Mouse (Mus musculus) spleen, adult 18-20 months (tissue): ENCODE data around the gene Irgq.
A peak's percentile ranks its signal among the peaks of the same experiment; 100 is the strongest.
"Not testable (repeated sequence)": the region's sequence is repeated elsewhere in the genome, so short reads cannot be mapped to it uniquely, and the experiment has no call there.

Experiments
- DNase-seq, 2 experiments: peaks; one replicate each; pipeline ENCODE4 v3.0.0; 2022; ENCODE audit warnings: mixed read lengths in 2 of 2

Gene Irgq

DNA sequence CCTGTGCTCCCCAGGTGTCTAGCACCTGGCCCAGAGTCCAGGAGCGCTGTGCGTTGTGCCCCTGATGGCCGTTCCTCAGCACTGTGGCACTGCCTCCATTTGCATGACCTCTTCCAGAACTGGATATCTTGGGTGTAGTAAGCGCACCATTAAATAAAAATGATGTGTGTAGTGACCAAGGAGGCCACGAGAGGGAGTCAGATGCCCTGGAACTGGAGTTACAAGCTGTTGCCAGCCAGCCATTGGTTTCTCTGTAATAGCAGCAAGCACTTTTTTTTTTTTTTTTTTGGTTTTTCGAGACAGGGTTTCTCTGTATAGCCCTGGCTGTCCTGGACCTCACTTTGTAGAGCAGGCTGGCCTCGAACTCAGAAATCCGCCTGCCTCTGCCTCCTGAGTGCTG lies 14.2 kb upstream of the Irgq start:
- DNase-seq = not testable (repeated sequence)

- DNase-seq = no peak
These were observed 13.4 kb upstream of the Irgq start for GRCm38 (mm10) chr7:24517077-24517476.

GRCm38 (mm10) chr7:24517654-24518053 lies 12.8 kb upstream of the Irgq start:
- no peak for DNase-seq

GRCm38 (mm10) chr7:24519130-24519529 lies 11.4 kb upstream of the Irgq start:
- DNase-seq = no peak

- DNase-seq = not testable (repeated sequence)
These were observed 10.4 kb upstream of the Irgq start for GRCm38 (mm10) chr7:24520054-24520453.

- DNase-seq = no peak
These were observed 7.7 kb upstream of the Irgq start for GRCm38 (mm10) chr7:24522805-24523204.

GRCm38 (mm10) chr7:24523723-24524122 lies 6.8 kb upstream of the Irgq start:
- no peak for DNase-seq

- no peak for DNase-seq
These were observed 5.5 kb upstream of the Irgq start for GRCm38 (mm10) chr7:24524978-24525377.

DNA sequence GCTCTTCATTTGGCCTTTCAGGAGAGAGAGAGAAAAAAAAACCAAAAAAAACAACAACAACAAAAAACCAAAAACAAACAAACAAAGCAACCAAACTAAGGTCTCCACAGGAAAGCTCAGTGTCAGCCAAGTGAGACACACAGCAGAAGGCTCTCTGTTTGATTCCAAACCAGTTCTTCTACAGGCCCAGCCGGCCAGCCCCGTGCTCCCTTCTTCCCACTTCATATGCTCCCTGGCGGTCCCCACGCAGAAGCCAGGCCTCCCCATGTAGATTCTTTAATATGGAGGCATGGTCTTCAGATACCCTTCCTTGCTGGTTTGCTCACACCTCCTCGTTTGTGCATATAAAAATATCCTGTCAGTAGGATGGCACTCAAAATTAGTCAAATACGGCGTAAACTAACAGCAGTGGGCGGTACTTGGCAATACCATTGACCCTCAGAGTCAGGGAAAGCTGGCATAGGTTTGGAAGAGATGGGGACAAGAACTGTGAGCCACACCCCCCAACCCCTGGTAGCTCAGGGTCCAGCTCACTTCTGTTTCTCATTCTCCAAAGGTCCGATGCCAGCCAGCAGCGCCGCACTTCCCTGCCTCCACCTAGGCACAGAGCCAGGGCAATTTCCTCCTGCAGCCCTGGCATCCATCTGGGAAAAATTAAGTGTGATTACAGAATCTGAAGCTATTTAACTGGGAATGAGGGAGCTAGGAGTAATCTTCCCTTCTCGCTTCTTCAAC lies 4.6 kb upstream of the Irgq start:
- no peak for DNase-seq

GRCm38 (mm10) chr7:24528861-24529260 lies 1.6 kb upstream of the Irgq start:
- DNase-seq = no peak

DNA sequence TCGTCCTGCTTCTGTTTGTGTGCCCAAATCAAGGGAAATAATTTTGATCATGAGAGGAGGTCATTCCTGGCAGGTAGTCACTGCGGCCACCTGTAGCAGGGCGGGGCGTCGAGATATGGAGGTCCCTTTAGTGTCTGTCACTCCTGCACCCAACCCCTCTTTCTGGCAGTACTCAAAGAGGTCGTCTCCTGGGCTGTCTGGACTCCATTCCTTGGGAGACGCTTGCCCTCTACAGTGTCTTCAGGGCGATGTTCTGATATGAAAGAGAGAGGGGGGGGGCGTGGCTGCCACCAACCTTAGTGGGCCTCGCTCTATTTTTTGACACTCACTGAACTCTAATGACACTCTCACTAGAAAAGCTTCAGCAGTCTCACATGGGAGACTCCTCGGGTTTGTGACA lies 909 bp upstream of the Irgq start:
- no peak for DNase-seq

DNA sequence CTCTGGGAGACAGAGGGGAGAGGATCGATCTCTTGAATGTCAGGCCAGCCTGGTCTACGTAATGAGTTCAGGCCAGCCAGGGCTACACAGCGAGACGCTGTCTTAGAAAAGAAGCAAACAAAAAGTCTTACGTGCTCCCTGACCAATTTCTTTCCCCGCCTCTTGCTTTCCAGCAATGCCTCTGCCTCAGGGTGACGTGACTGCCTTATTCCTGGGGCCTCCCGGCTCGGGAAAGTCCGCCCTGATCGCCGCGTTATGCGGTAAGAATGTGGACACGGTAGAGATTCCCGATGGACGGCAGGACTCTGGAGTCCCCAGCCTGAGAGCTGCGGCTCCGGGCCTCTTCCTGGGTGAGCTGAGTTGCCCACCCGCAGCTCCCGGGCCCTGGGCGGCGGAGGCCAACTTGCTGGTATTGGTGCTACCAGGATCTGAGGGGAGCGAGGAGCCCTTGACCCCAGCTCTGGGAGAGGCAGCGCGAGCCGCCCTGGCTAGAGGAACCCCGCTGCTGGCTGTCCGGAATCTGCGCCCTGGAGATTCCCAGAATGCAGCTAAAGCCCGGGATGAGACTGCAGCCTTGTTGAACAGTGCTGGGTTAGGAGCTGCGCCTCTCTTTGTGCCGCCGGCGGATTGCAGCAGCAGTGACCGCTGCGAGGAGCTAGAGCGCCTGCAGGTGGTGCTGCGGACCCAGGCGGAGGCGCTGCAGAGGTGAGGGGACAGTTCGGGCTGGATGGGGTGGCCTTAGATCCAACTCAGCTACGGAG lies 902 bp downstream of the Irgq start:
- peak; percentile 59 to 76 for DNase-seq

- DNase-seq = no peak
These were observed 2.6 kb downstream of the Irgq start for GRCm38 (mm10) chr7:24533031-24533571.

GRCm38 (mm10) chr7:24533806-24534205 lies 3.3 kb downstream of the Irgq start:
- no peak for DNase-seq

DNA sequence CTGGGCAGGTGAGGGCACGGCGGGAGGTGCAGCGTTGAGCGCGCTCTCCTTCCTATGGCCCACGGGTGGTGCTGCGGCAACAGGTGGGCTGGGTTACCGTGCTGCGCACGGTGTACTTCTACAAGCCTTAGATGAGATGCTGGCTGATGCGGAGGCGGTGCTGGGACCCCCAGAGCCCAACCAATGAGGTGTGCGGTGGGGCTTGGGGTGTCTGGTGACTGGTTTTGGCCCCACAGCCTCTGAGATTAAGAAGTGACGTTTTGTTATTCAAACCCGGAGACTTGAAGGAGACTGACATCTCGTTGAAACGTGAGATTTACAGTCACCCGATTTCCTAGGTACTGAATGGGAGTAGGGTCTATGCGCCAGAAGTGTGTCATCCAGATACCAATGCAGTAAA lies 3.8 kb downstream of the Irgq start:
- no peak for DNase-seq

GRCm38 (mm10) chr7:24537081-24537480 lies 6.6 kb downstream of the Irgq start:
- no peak for DNase-seq

DNA sequence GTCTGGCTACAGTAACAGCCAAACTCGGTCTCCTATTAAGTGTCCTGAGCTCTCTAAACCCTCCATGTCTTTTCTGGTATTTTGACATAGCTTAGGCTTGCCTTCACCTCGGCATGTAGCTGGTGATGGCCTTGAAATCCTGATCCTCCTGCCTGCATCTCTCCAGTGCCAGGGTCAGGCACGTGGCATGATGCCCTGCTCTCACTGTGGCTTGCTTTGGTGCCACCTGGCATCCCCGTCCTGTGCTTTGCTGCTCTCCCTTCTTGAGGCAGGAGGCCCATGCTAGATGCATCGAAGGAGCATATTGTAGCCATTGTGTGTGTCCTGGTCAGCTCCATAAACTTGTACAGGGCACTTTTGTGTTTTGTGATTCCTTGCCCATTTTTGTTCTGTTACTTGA lies 7.1 kb downstream of the Irgq start:
- no peak for DNase-seq

GRCm38 (mm10) chr7:24538154-24538553 lies 7.7 kb downstream of the Irgq start:
- DNase-seq = no peak

DNA sequence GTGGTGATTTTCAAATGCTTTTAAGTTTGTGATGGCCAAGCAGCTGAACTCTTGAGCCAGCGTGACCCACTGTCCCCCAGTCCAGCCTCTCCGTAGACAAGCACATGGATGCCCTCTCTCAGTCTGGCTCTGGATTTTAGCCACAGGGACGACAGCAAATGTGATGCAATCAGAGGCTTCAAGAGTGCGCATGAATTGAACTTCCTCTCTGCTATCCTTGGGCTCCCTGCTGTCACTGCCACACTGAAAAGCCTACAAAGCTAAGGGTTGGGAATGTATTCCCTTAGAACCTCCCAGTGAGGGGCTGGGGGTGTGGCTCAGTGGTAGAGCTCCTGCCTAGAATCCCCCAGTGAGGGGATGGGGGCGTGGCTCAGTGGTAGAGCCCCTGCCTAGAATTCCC lies 8.2 kb downstream of the Irgq start:
- DNase-seq = no peak

GRCm38 (mm10) chr7:24539686-24540085 lies 9.2 kb downstream of the Irgq start:
- no peak for DNase-seq

DNA sequence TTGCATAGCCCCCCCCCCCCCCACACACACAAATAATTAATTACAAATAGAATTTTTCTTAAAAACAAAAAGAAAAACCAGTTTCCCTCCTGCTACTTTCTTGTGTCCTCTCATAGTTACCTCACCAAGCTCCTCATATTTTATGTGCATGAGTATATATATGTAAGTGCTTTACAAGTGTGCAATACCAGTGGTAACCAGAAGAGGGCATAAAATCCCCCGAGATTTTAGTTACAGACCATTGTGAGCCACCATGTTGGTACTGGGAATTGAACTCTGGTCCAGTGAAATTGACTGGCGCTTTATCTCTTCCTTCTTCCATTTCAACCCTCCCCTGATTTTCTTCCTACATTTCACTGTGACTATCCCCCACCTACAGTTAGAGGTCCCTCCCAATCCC lies 14.0 kb downstream of the Irgq start:
- no peak for DNase-seq

DNA sequence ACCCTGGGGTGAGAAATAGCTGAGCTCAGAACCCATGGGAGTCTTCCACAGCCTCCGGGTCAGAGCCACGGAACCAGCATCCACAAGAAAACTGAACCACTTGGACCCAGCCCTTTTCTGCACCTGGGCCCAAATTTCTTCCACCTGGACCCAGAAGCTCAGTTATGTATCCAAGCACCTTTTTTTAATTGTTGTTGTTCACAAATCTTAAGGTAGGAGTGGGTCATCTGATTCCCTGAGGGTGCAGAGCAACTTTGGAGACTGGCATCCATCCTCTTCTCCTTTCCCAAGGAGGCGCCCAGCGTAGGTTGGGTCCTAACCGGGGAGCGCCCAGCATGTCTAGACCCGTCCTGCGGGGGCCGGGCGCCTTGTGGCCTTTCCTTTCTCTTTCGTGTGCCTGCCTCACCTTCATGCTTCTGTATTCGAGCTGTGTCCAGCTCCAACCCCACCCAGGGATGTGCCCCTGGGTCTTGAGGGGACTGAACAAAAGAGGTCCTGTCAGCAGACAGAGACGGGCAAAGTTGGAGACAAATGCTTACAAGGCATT lies 15.7 kb downstream of the Irgq start, which contains the start of the genes Pinlyp and Xrcc1:
TSS of gene Pinlyp (minus strand) at position 51 of the 547 bp plus-strand sequence.
TSS of gene Xrcc1 (plus strand) at position 222 of the 547 bp plus-strand sequence.
- DNase-seq = peak in 1 of 2 experiments; percentile 36

GRCm38 (mm10) chr7:24546634-24547389 lies 16.3 kb downstream of the Irgq start:
- peak; percentile 97 to 98 for DNase-seq
